Mouse (Mus musculus) liver, embryonic 11.5 days (tissue): Measurements from ENCODE around the gene Man2b2. TPM values are rescaled to one million over a fixed set of nuclear protein-coding genes. Genes with fewer than 3 reads are reported as not detected.

Experiments
- ATAC-seq: fragments of 200-750 bp; cut with Nextera tagmentation; replicated peaks from 2 replicates; pipeline ENCODE4 v1.8.0; 2017; ENCODE audit warnings: moderate number of reproducible peaks, mild to moderate bottlenecking, moderate TSS enrichment, moderate library complexity; ENCODE audit not compliant: low FRiP score
- DNase-seq: peaks from one replicate; pipeline ENCODE4 v3.0.0-alpha.2; 2017; ENCODE audit warnings: low spot score
- H3K27ac ChIP-seq: fragments of 300-500 bp; sonication (generic); 2 replicates; pipeline ENCODE4 v1.5.1; 2014; ENCODE audit warnings: mild to moderate bottlenecking, low read depth, low read length, control low read depth
- H3K27me3 ChIP-seq: fragments of 300-500 bp; sonication (generic); replicated peaks from 2 replicates; pipeline ENCODE4 v1.6.1; 2014; ENCODE audit warnings: low read length, mixed read lengths; ENCODE audit not compliant: control insufficient read depth, insufficient read depth
- H3K36me3 ChIP-seq: fragments of 300-500 bp; sonication (generic); 2 replicates; pipeline ENCODE4 v1.6.1; 2014; ENCODE audit warnings: mild to moderate bottlenecking, low read length, moderate library complexity, mixed read lengths; ENCODE audit not compliant: control insufficient read depth, insufficient read depth
- H3K4me1 ChIP-seq: fragments of 300-500 bp; sonication (generic); replicated peaks from 2 replicates; pipeline ENCODE4 v1.6.1; 2014; ENCODE audit warnings: low read length, mixed read lengths; ENCODE audit not compliant: control insufficient read depth, insufficient read depth
- H3K4me2 ChIP-seq: fragments of 300-500 bp; sonication (generic); 2 replicates; pipeline ENCODE4 v1.6.1; 2014; ENCODE audit warnings: mild to moderate bottlenecking, control low read depth, moderate library complexity
- H3K4me3 ChIP-seq: fragments of 300-500 bp; sonication (generic); 2 replicates; pipeline ENCODE4 v1.5.1; 2014; ENCODE audit warnings: low read depth, low read length, control low read depth
- H3K9ac ChIP-seq: fragments of 300-500 bp; sonication (generic); 2 replicates; pipeline ENCODE4 v1.6.1; 2014; ENCODE audit warnings: low read depth, low read length, control low read depth
- H3K9me3 ChIP-seq: fragments of 300-500 bp; sonication (generic); 2 replicates; pipeline ENCODE4 v1.6.1; 2016; ENCODE audit warnings: low read length, inconsistent platforms, mixed read lengths; ENCODE audit not compliant: control insufficient read depth
- WGBS: fragments of 180-500 bp; shearing (Covaris S2); extraction: QIAGEN DNeasy Blood & Tissue Kit; methylation state at CpG from one replicate; pipeline ENCODE4 v1.1.7; 2014; 5-methylcytosine and 5-hydroxymethylcytosine counted together
- polyA plus RNA-seq: library from polyadenylated mRNA; unstranded; fragments of >200 nt; fragmentation: Nextera tagmentation; extraction: Ambion mirVana; gene quantifications from 2 replicates; pipeline ENCODE4 v1.2.1, GENCODE M21; 2014

The Man2b2 gene
- polyA plus RNA-seq, 1 experiment from 2014 or later, result 17.4 TPM

- Histone ChIP-seq H3K27ac (no peak overlapping the region), H3K4me2 (no peak overlapping the region), H3K9me3 (no peaks in the 10 kb centered on the region), H3K36me3 (no peaks in the 10 kb centered on the region), H3K9ac (no peak overlapping the region), H3K4me3 (no peak overlapping the region), H3K27me3 (no peaks in the 10 kb centered on the region), H3K4me1 (no peaks in the 10 kb centered on the region)
- WGBS, result 65% methylated on average over 1 of the region's 1 CpGs
- ATAC-seq (no peak), DNase-seq (no peak)
Measured at GRCm38 (mm10) chr5:36841701-36842100, 11.2 kb upstream of the Man2b2 start.

DNA sequence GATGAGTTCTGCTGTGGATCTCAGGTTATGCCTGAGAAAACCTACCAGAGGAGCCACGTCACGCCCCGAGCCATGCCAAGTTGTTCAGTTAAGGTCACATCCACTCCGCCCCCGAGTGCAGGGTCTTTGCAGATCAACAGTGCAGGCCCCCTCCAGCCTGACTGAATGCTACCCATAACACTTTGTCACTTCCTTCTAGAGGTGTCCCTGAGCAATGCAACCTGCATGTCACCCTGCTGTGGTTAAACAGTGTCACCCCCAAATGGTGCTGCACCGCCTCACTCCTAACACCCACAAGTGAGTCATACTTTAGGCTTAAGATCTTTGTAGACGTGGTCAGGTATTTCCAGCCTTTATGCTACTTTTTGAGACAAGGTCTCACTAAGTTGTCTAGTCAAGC lies 9.6 kb upstream of the Man2b2 start:
- Histone ChIP-seq H3K27me3 (no peaks in the 10 kb centered on the region), H3K4me1 (no peaks in the 10 kb centered on the region)
- 76% methylated on average over 7 of the region's 7 CpGs for WGBS

DNA sequence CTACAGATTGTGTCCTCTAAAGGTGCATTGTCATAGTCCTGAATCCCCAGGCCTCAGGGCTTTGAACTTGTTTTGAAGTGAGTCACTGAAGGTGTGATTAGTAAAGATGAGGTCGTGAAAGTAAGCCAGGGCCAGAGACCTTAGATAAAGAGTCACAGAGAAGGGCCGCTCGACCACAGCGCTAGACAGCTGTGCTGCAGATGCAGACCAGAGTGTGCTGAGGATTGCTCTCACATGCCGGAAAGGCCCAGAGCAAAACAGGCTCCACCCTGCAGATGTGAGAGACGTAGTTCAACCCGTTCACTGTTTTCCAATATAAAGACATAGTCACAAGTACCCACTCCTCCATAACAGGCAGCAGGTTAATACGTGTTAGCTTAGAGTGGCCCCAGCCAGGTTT lies 9.1 kb upstream of the Man2b2 start:
- H3K27ac ChIP-seq, result no peak overlapping the region
- WGBS, result 59% methylated on average over 8 of the region's 8 CpGs
- no peak overlapping the region for H3K4me3 ChIP-seq
- no peak overlapping the region for H3K4me2 ChIP-seq
- no peaks in the 10 kb centered on the region for H3K4me1 ChIP-seq
- H3K36me3 ChIP-seq, result no peaks in the 10 kb centered on the region
- no peaks in the 10 kb centered on the region for H3K9me3 ChIP-seq
- DNase-seq, result no peak
- no peak for ATAC-seq
- H3K27me3 ChIP-seq, result no peaks in the 10 kb centered on the region
- no peak overlapping the region for H3K9ac ChIP-seq

More for the DNA sequence above, 9.6 kb upstream of the Man2b2 start:
- Histone ChIP-seq H3K36me3 (no peaks in the 10 kb centered on the region), H3K4me3 (no peak overlapping the region), H3K4me2 (no peak overlapping the region), H3K9me3 (no peaks in the 10 kb centered on the region), H3K27ac (no peak overlapping the region), H3K9ac (no peak overlapping the region)
- no peak for ATAC-seq
- DNase-seq, result no peak

DNA sequence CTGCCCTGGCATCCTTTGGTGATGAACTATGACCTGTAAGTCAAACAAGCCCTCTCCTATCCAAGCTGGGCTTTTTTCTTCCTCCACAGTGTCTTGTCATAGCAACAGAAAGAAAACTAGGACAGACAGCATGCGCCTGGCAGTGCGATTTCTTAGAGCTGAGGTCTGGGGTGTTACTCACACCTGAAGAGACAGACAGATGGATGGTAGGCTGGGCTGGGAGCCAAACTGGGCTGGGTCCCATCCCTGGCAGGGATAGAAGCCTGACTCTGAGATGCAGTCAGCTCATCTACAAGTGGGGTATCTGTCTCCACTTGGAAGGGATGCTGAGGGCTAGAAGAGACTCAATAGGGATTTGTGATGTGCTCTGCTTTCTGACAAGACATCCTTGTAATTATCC lies 8.6 kb upstream of the Man2b2 start:
- H3K9me3 ChIP-seq, result no peaks in the 10 kb centered on the region
- H3K4me1 ChIP-seq, result no peaks in the 10 kb centered on the region
- H3K27ac ChIP-seq, result no peak overlapping the region
- WGBS, result 87% methylated on average over 2 of the region's 2 CpGs
- H3K9ac ChIP-seq, result no peak overlapping the region
- ATAC-seq (no peak), DNase-seq (no peak)
- H3K4me2 ChIP-seq, result no peak overlapping the region
- no peak overlapping the region for H3K4me3 ChIP-seq
- H3K36me3 ChIP-seq, result no peaks in the 10 kb centered on the region
- no peaks in the 10 kb centered on the region for H3K27me3 ChIP-seq

DNA sequence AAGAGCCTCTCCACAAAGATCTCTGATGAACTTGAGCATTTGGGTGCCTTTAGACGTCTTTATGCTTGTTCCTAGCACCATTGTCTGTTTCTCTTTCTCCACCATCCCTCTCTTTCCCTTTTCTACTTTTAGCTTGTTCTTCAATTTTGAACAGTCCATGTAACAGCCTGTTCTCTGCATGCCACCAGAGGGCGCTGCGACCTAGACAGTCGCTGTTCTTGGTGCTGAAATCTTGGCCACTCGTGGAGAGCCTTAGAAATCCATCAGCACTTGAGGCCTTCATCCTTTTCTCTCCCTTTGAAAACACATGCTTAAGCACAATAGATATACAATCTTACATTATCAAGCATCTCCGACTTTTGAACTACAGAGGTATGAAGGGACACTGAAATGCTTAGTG lies 5.5 kb upstream of the Man2b2 start:
- DNase-seq (peak; percentile 58), ATAC-seq (no peak)
- H3K9ac ChIP-seq, result no peak overlapping the region
- H3K27me3 ChIP-seq, result no peaks in the 10 kb centered on the region
- H3K4me2 ChIP-seq, result no peak overlapping the region
- H3K4me3 ChIP-seq, result no peak overlapping the region
- no peaks in the 10 kb centered on the region for H3K36me3 ChIP-seq
- H3K4me1 ChIP-seq, result no peaks in the 10 kb centered on the region; the same call in 1 of the 2 replicates
- no peak overlapping the region for H3K27ac ChIP-seq
- WGBS, result under 1% methylated on average over 6 of the region's 6 CpGs
- no peaks in the 10 kb centered on the region for H3K9me3 ChIP-seq

DNA sequence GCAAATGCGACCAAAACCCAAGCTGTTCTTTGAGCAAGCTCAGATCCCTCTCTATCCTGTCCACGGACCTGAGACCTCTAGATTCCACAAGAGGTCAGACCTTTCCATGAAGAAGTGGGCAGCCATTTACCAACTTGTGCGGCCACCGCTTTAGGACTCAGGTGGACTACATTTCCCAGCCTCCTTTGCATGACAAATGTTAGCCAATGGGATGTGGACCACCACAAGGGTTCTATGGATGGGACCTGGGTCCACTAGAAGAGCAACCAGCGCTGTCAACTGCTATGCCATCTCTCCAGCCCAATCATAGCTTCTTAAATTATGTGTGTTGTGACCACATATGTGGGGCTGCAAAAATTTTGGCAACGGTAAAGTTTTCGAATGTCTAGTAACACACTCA lies 819 bp upstream of the Man2b2 start:
- Histone ChIP-seq H3K27me3 (no peaks in the 10 kb centered on the region), H3K4me2 (peak overlapping the region; percentile 93), H3K9ac (no peak overlapping the region), H3K4me1 (peaks cover 10% of the 10 kb centered on the region; the same call in 1 of the 2 replicates), H3K9me3 (no peaks in the 10 kb centered on the region), H3K36me3 (no peaks in the 10 kb centered on the region), H3K27ac (no peak overlapping the region), H3K4me3 (no peak overlapping the region)
- 51% methylated on average over 7 of the region's 7 CpGs for WGBS
- ATAC-seq (no peak), DNase-seq (no peak)

DNA sequence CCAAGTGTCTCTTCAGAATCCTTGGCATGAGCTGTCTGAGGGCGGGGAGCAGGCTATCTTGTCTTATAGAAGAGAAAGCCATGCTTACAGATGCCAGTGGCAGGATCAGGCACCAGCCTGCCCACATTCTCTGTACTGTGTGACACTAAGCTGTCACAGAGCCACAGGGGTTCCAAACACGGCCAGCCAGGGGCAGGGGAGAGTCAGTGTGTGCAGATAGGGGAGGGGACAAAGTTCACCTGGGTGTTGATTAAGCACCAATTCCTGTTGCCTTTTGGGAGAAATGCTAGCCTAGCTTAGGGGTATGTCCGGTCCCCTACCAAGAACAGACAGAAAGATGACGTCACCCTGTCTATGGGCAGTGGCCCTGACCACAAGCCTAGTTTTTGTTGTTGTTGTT lies 1.4 kb downstream of the Man2b2 start:
- H3K9ac ChIP-seq, result no peak overlapping the region
- DNase-seq, result no peak

DNA sequence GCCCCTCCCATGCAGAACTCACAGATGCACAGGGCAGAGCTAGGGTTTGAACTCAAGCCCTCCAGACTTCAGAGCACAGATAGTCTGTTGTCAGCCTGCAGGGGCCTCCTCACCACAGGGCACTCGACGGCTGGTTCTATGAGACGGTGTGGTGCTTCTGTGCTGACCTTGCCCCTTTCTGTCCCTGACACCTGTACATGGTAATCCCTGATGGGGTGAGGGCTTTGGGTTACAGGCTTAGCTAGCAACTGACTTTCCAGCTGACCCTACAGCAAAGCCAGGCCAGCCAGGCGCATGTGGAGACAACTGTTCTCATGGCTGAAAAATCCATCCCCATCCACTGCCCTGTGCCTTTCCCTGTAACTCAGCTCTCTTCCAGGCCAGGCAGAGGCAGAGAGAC lies 7.5 kb downstream of the Man2b2 start:
- no peak overlapping the region for H3K4me3 ChIP-seq
- no peak overlapping the region for H3K27ac ChIP-seq
- H3K4me1 ChIP-seq, result no peaks in the 10 kb centered on the region
- H3K9ac ChIP-seq, result no peak overlapping the region
- ATAC-seq, result no peak
- no peaks in the 10 kb centered on the region; the same call in none of the 2 replicates for H3K36me3 ChIP-seq
- no peaks in the 10 kb centered on the region for H3K9me3 ChIP-seq
- H3K4me2 ChIP-seq, result no peak overlapping the region
- no peaks in the 10 kb centered on the region for H3K27me3 ChIP-seq
- WGBS, result 93% methylated on average over 4 of the region's 4 CpGs
- no peak for DNase-seq

More for the DNA sequence above, 1.4 kb downstream of the Man2b2 start:
- no peak overlapping the region for H3K4me3 ChIP-seq
- ATAC-seq, result 0 out of 2 replicates have a peak, but pooled peaks have one; percentile 4
- WGBS, result 69% methylated on average over 4 of the region's 4 CpGs
- H3K9me3 ChIP-seq, result no peaks in the 10 kb centered on the region
- no peak overlapping the region for H3K27ac ChIP-seq
- H3K27me3 ChIP-seq, result no peaks in the 10 kb centered on the region
- H3K36me3 ChIP-seq, result no peaks in the 10 kb centered on the region; the same call in 1 of the 2 replicates
- H3K4me1 ChIP-seq, result peaks cover 10% of the 10 kb centered on the region; the same call in 1 of the 2 replicates
- peak overlapping the region; percentile 93; the same call in 1 of the 2 replicates for H3K4me2 ChIP-seq

- 54% methylated on average over 6 of the region's 6 CpGs for WGBS
- Histone ChIP-seq H3K4me2 (no peak overlapping the region), H3K4me3 (no peak overlapping the region), H3K9ac (no peak overlapping the region), H3K9me3 (no peaks in the 10 kb centered on the region), H3K4me1 (no peaks in the 10 kb centered on the region), H3K27ac (no peak overlapping the region), H3K36me3 (no peaks in the 10 kb centered on the region; the same call in none of the 2 replicates), H3K27me3 (no peaks in the 10 kb centered on the region)
- DNase-seq, result peak; percentile 47
- 0 out of 2 replicates have a peak, but pooled peaks have one; percentile 21 for ATAC-seq
Measured at GRCm38 (mm10) chr5:36820142-36820541, 10.3 kb downstream of the Man2b2 start.
